Mouse (Mus musculus): ENCODE data around the gene Atg9a.

DNA sequence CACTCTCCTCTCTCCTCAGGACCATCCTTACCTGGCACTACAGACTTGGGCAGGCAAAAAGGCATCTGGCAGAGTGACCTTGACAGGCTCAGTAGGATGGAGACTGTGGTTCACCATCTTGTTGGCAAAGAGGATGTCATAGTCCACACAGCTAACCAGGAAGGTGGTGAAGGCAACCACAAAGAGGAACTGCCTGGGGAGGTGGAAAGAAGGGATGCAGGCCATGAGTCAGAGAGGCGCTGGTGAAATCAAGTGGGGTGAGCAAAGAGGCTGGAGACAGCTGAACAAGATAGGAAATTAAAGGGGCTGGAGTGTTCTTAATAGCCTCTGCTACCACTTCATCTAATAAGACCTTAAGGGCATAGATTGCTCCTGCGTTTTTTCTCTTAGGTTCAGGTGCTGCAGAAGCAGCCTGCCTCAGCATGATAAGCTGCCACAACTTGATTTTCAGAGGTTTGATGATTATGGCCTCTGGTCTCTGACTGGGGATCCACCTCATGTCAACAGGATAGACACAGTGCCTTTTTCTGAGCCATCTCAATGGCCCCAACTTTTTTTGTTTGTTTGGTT is 4.0 kb downstream of the Atg9a start:
- TF ChIP-seq EP300 (IDR thresholded peaks at IDR 0.05; ENCODE audit: low read depth) (no peak), CTCF (IDR thresholded peaks at IDR 0.05; ENCODE audit: low read depth) (no peak)
